Mouse (Mus musculus) thymus, adult 2 months (tissue): Measurements from ENCODE around the gene Ccdc186. TPM values are rescaled to one million over a fixed set of nuclear protein-coding genes. Genes with fewer than 3 reads are reported as not detected.
"Not testable (repeated sequence)": the region's sequence is repeated elsewhere in the genome, so short reads cannot be mapped to it uniquely, and the experiment has no call there.

Source experiments
- DNase-seq: peaks from one replicate; pipeline ENCODE4 v3.0.0; 2021
- H3K27ac ChIP-seq: fragments of 200-500 bp; 2 replicates; pipeline ENCODE4 v1.5.1; 2012; ENCODE audit warnings: low read length, control low read depth; ENCODE audit not compliant: control insufficient read depth, insufficient read depth
- H3K27me3 ChIP-seq: fragments of 200-500 bp; 2 replicates; pipeline ENCODE4 v1.6.1; 2012; ENCODE audit warnings: mild to moderate bottlenecking, low read length, moderate library complexity, mixed read lengths; ENCODE audit not compliant: control insufficient read depth, insufficient read depth
- H3K36me3 ChIP-seq: fragments of 200-500 bp; 2 replicates; pipeline ENCODE4 v1.6.1; 2012; ENCODE audit warnings: mild to moderate bottlenecking, low read length, moderate library complexity; ENCODE audit not compliant: control insufficient read depth, insufficient read depth
- H3K4me1 ChIP-seq: fragments of 200-500 bp; replicated peaks from 2 replicates; pipeline ENCODE4 v1.6.1; 2012; ENCODE audit warnings: low read length; ENCODE audit not compliant: control insufficient read depth, insufficient read depth
- H3K4me3 ChIP-seq: fragments of 200-500 bp; 2 replicates; pipeline ENCODE4 v1.5.1; 2012; ENCODE audit warnings: mild to moderate bottlenecking, low read length, control low read depth, moderate library complexity; ENCODE audit not compliant: control insufficient read depth, insufficient read depth
- CTCF ChIP-seq: fragments of 200-500 bp; IDR thresholded peaks from 2 replicates; pipeline ENCODE4 v1.5.1; 2012; ENCODE audit warnings: mild to moderate bottlenecking, control low read depth, low read length, moderate library complexity, borderline replicate concordance; ENCODE audit not compliant: control insufficient read depth, poor library complexity, insufficient read depth; ENCODE audit errors: extremely low read depth
- POLR2A ChIP-seq: fragments of 200-500 bp; IDR thresholded peaks from 2 replicates; pipeline ENCODE4 v1.6.1; 2012; ENCODE audit warnings: mild to moderate bottlenecking, low read length, control low read depth, moderate library complexity; ENCODE audit not compliant: control insufficient read depth, poor library complexity, insufficient read depth; ENCODE audit errors: extremely low read depth
- WGBS: fragments of 180-500 bp; shearing (Covaris S2); methylation state at CpG from one replicate; pipeline ENCODE4 v1.1.7; 2018; 5-methylcytosine and 5-hydroxymethylcytosine counted together
- polyA plus RNA-seq: library from polyadenylated mRNA; depleted of rRNA; stranded (reverse); fragments of >200 nt; gene quantifications from 2 replicates; pipeline ENCODE4 v1.2.3, GENCODE M21; 2012

Ccdc186 gene
- polyA plus RNA-seq, 1 experiment, result 5.9 TPM

DNA sequence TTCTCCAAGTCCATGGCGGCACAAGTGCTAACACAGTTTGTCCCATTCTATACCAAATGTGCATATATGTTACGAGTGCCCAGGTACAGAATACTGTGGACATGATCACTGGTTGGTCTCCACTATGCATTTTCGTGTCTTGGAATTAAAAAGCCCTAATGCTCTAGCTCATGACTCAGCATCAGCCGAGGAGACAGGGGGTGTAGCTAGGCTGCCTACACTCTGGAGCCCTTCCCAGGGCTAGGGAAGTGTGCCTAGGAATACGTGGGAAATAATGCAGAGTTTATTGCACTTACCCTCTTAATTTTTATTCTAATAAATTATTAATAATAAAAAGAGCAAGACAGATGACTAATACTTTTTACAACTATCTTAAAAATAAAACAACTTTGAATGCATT is 33.0 kb downstream of the Ccdc186 start:
- Histone ChIP-seq H3K36me3 (peaks cover 47% of the 10 kb centered on the region), H3K4me1 (no peaks in the 10 kb centered on the region), H3K27me3 (no peaks in the 10 kb centered on the region), H3K27ac (no peak overlapping the region), H3K4me3 (no peak overlapping the region)
- no peak for DNase-seq
- WGBS, result 95% methylated on average over 5 of the region's 5 CpGs
- TF ChIP-seq CTCF, result no peak
- no peak for TF ChIP-seq POLR2A

DNA sequence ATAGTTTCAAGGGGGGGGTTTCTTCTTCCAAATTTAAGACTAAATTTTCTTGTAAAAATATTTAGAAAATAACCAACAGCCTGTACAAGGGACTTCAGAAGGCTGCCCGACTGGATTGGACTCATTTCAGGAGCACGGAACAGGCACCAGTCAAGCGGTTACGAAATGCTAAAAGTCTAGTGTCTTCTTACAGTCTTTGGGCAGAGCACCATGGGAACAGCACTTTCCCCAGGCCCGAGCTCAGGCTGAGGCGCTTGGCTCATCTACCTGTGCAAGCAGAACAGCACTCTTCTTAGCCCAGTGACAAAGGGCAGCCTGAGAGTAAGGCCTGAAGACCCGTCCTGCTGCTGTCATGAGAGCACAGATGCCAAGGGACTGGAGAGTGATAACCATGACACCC is 34.1 kb downstream of the Ccdc186 start:
- WGBS, result 96% methylated on average over 7 of the region's 7 CpGs

DNA sequence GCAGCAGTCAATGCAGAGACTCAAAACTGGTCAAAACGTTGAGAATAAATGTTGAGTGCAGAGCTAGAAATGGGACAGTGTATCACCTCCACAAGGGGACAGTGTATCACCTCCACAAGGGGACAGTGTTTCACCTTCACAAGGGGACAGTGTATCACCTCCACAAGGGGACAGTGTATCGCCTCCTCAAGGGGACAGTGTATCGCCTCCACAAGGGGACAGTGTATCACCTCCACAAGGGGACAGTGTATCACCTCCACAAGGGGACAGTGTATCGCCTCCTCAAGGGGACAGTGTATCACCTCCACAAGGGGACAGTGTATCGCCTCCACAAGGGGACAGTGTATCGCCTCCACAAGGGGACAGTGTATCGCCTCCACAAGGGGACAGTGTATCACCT is 43.5 kb downstream of the Ccdc186 start:
- not testable (repeated sequence) for H3K4me3 ChIP-seq, H3K4me1 ChIP-seq, DNase-seq, H3K36me3 ChIP-seq, H3K27ac ChIP-seq, H3K27me3 ChIP-seq
- 95% methylated on average over 7 of the region's 7 CpGs for WGBS

More for the DNA sequence above, 34.1 kb downstream of the Ccdc186 start:
- no peak for TF ChIP-seq CTCF
- no peak for TF ChIP-seq POLR2A
- Histone ChIP-seq H3K27ac (no peak overlapping the region), H3K4me1 (no peaks in the 10 kb centered on the region), H3K27me3 (no peaks in the 10 kb centered on the region), H3K4me3 (no peak overlapping the region), H3K36me3 (peaks cover 40% of the 10 kb centered on the region)
- DNase-seq, result no peak

DNA sequence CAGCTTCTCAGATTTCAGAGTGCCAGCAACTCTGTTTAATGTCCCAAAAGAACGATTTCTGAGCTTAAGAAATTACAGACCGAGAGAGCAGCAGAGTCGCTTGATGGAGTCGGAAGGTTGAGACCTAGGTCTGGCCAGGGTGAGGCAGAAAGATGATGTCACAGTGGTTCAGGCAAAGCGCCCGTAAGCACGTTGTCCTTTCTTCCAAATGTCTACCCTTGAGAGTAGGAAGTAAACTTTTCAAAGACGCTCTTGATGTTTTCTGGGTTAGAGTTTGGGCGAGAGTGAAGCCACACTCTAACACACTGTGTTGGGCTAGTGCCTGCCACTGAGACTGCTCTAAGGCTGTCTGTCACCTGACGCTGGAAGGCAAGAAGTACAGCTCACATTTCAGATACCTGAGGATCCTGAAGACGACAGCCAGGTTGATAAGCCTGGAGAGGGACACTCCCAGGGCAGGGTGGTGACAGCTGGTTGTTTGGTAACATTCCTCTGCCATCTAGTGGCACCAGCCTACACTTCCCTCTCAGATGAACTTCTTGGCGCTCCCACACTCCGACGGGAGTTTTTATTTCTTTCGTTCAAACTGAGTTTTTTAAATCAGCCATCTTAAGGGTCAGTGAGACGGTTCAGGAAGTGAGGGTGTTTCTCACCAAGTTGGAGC is 45.1 kb downstream of the Ccdc186 start:
- no peaks in the 10 kb centered on the region for H3K36me3 ChIP-seq
- 21% methylated on average over 16 of the region's 16 CpGs for WGBS
- peaks cover 7% of the 10 kb centered on the region; the same call in 1 of the 2 replicates for H3K27me3 ChIP-seq
- peaks cover 12% of the 10 kb centered on the region; the same call in 1 of the 2 replicates for H3K4me1 ChIP-seq
- no peak overlapping the region for H3K27ac ChIP-seq
- peak; percentile 16 for DNase-seq
- TF ChIP-seq POLR2A (no peak), CTCF (no peak)
- no peak overlapping the region for H3K4me3 ChIP-seq

DNA sequence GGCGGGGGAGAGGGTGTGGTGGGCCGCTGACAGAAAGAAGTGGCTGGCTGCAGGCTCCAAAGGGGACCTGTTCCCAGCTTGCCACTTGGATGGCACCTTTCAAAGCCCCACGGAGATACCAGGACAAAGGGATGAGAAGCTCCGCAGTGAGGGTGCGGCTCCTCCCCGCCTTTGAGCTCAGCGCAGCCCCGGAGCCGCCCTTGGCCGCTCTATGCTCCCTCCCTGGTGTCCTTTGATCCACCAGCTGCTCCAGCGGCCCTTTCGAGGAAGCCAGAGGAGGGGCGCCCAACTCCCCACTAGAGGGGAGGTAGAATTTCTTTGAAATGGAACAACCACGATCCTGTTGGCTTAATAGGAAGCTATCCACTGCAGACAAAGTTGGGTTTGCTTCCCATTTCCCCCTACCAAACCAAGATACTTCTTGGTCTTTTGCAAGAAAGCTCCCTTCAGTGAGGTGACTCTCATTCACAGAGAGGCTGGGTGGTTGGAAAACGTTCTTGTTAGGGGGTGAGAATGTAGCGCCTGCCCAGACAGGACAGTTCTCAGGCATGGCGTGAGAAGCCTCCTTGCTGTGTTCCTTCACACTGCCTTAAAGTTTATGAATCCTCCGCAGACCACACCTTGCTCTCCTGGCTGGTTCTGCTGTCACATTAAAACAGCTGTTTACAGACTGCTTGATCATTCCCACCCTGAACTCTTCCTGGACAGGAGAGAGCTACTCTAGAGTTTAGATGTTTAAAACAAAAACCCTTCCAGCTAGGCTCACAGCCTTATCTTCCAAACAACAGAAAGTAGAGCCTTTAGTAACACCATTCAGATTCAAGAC is 45.9 kb downstream of the Ccdc186 start:
- no peak for DNase-seq
- Histone ChIP-seq H3K27me3 (peaks cover 7% of the 10 kb centered on the region; the same call in 1 of the 2 replicates), H3K36me3 (no peaks in the 10 kb centered on the region), H3K4me3 (no peak overlapping the region), H3K4me1 (peaks cover 17% of the 10 kb centered on the region; the same call in 1 of the 2 replicates), H3K27ac (no peak overlapping the region)
- 18% methylated on average over 18 of the region's 18 CpGs for WGBS
- TF ChIP-seq CTCF (no peak), POLR2A (no peak)

DNA sequence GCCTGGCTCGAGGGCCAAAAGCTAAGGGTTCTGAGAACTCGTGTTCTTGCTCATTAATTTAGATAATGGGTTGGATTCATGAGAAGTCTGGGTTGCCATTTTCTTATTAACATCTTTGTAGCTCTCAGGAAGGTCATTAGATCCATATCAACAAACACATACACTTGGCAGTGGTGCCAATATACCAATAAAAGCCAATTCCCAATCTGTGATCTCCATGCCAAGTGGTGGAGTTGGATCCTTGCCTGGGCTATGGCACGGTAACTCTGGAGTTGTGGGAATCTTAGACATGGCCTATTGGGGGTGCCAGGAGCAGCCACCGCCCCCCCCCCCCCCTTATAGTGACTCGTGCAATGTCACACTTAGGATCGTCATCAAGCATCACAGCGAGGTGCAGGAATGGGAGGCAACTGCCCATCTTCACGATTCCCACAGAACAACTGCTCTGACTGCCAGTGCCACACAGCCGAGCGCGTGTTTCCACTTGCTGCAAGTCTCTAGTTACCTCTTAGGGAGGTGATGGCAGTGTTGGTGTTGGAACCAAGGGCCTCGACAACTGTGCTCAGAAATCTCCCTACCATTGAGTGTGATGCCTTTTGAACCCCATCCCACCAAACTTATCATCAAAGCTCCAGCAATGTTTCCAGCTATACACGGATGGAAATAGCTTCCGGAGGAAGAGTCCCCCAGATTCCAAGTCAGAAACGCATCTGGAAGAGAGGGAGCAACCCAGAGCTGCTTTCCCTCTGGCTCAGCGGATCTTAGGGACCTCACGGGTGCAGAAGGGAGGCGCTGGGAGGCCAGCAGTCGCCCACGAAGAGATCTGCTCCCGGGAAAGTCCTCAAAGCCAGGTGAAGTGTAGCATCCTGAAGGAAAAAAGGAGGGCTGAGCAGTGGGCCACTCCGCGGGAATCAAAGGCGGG is 46.8 kb downstream of the Ccdc186 start:
- H3K4me3 ChIP-seq, result no peak overlapping the region
- 55% methylated on average over 24 of the region's 24 CpGs for WGBS

More for the DNA sequence above, 46.8 kb downstream of the Ccdc186 start:
- Histone ChIP-seq H3K36me3 (no peaks in the 10 kb centered on the region), H3K27ac (no peak overlapping the region), H3K4me1 (peaks cover 23% of the 10 kb centered on the region), H3K27me3 (peaks cover 7% of the 10 kb centered on the region; the same call in 1 of the 2 replicates)
- no peak for DNase-seq
- no peak for TF ChIP-seq POLR2A
- TF ChIP-seq CTCF, result no peak
